Mouse (Mus musculus): ENCODE measurements at regions not wholly inside any gene's neighbourhood (a gene's known extent, or its start where the extent isn't known, plus 50 kb on each side); places are given as distances from the start of the nearest gene placed in this dataset.

GRCm38 (mm10) chr8:82196504-82196903, 206.5 kb downstream of the Il15 start:
- TF ChIP-seq HCFC1 (IDR thresholded peaks at IDR 0.05; ENCODE audit: borderline replicate concordance, insufficient read depth, low read length): no peak
- TF ChIP-seq ZNF384 (IDR thresholded peaks at IDR 0.05; ENCODE audit: low read depth, low read length): no peak
- TF ChIP-seq MAFK (IDR thresholded peaks at IDR 0.05; ENCODE audit: insufficient read depth, low read depth, low read length): no peak
- TF ChIP-seq CHD2 (IDR thresholded peaks at IDR 0.05; ENCODE audit: low read depth, low read length): no peak
